Mouse (Mus musculus): ENCODE results near the gene Gm2a. TPM values are rescaled to one million over a fixed set of nuclear protein-coding genes. Genes with fewer than 3 reads are reported as not detected.

Gene Gm2a
- polyA plus RNA-seq (2015; fragmentation: Nextera tagmentation; extraction: Ambion mirVana), result 84.3 and 89.3 TPM in 2 replicates

DNA sequence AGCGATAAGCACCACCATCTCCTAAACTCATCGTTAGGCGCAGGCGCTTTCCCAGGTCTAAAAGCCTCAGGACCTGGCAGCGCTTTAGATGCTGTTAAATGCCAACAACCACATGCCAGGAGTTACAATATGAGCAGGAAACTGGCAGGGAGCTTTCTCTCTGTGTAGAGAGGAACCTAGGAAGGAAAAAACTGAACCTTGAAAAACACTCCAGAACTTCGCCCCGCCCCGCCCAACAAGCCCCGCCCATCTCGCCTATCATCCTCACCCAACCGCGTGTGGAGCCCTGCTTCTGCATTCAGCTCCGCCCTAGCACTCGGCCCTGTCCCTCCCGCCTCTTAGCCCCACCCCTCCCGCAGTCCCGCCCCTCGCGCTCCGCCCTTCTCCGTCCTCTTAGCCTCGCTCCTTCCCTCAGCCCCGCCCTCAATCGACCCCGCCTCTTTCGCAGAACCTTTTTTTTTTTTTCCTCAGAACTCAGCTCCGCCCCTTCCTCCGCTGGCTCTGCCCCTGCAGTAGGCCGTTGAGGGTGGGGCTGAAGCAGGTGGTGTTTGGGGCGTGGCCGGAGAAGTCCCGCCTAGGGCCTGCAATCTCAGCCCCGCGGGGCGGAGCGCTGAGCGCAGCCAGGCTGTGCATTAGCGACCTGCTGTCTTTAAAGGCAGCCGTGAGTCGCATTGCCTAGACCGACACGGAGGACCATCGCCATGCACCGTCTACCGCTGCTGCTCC lies at the start of gene Gm2a:
Gm2a (plus strand) TSS at position 653 of the 726 bp plus-strand sequence.
- Histone ChIP-seq H3K36me3 (ENCODE audit: control insufficient read depth, insufficient read depth, low read length) (no peaks in the 10 kb centered on the region), H3K4me3 (ENCODE audit: low read depth, low read length) (peak within 1 kb of the TSS; percentile 57), H3K27me3 (ENCODE audit: control insufficient read depth, insufficient read depth, low read length) (no peaks in the 10 kb centered on the region), H3K9me3 (ENCODE audit: control insufficient read depth, low read length) (no peaks in the 10 kb centered on the region), H3K4me1 (replicated peaks; ENCODE audit: control insufficient read depth, insufficient read depth) (no peaks in the 10 kb centered on the region), H3K4me2 (replicated peaks; ENCODE audit: low read depth) (peak within 1 kb of the TSS; percentile 74), H3K9ac (ENCODE audit: low read length) (peak within 1 kb of the TSS; percentile 69), H3K27ac (replicated peaks) (peak within 1 kb of the TSS; percentile 86)
- no peak for TF ChIP-seq EP300 (optimal IDR thresholded peaks at IDR 0.05)
- TF ChIP-seq CTCF (IDR thresholded peaks at IDR 0.05; ENCODE audit: low read depth), result peak; percentile 2; the same call in 1 of the 2 replicates
- 2% methylated on average over 43 of the region's 45 CpGs for WGBS
- DNase-seq (ENCODE audit: low spot score), result peak; percentile 99
- peak; percentile 99 for ATAC-seq (ENCODE audit: low FRiP score, low TSS enrichment)

DNA sequence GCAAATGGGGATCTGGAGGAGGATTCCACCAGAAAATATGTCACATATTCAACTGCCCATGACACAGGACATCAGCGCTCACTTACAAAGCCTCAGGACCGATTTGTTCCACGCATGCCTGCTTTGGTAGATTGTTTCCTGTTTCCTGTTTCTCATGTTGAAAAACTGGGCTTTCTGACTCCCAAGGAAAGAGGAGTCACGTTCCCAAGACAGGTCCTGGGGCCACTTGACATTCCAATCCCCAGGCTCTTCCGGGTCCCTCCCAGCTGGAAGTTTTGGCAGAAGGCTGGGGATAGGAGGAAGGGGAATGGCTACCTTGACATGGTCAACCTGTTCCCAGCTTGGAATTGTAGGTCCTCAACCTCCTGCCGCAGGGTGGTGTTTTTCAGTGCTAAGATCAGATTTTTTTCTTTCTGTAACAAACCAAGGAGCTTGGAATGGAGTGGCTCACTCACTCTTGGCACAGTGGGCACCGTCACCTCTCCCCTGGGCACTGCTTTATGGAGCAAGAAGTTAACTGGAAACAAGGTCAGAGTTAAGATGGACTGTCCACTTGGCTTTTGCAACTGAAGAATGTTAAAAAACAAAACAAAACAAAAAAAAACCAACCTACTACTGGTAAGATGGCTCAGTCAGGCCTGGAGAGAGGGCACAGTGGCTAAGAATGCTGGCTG lies 46.9 kb upstream of the Gm2a start:
- Histone ChIP-seq H3K4me1 (replicated peaks; ENCODE audit: control insufficient read depth, insufficient read depth) (no peaks in the 10 kb centered on the region), H3K9me3 (ENCODE audit: control insufficient read depth, low read length) (no peaks in the 10 kb centered on the region), H3K4me3 (ENCODE audit: low read depth, low read length) (no peak overlapping the region), H3K27me3 (ENCODE audit: control insufficient read depth, insufficient read depth, low read length) (no peaks in the 10 kb centered on the region), H3K27ac (replicated peaks) (no peak overlapping the region), H3K36me3 (ENCODE audit: control insufficient read depth, insufficient read depth, low read length) (no peaks in the 10 kb centered on the region), H3K9ac (ENCODE audit: low read length) (no peak overlapping the region), H3K4me2 (replicated peaks; ENCODE audit: low read depth) (no peak overlapping the region)
- no peak for ATAC-seq (ENCODE audit: low FRiP score, low TSS enrichment)
- TF ChIP-seq EP300 (optimal IDR thresholded peaks at IDR 0.05) (no peak), CTCF (IDR thresholded peaks at IDR 0.05; ENCODE audit: low read depth) (no peak)
- DNase-seq (ENCODE audit: low spot score), result no peak
- WGBS, result 74% methylated on average over 7 of the region's 7 CpGs

DNA sequence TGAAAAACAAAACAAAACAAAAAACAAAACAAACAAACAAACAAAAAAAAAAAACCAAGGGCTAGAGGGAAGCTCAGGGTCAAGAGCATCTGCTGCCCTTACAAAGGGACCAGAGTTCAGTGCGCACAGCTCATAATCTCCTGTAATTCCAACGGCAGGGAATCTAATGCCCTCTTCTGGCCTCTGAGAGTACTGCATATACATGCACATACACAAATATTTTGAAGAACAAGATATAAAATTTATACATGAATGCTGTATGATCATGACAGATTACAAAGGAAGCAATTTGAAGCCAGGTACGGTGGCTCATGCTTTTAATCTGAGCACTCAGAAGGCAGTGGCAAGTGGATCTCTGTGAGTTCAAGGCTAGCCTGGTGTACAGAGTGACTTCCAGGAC lies 40.4 kb upstream of the Gm2a start:
- no peaks in the 10 kb centered on the region for H3K27me3 ChIP-seq (ENCODE audit: control insufficient read depth, insufficient read depth, low read length)
- DNase-seq (ENCODE audit: low spot score) (no peak), ATAC-seq (ENCODE audit: low FRiP score, low TSS enrichment) (no peak)
- no peak overlapping the region for H3K9ac ChIP-seq (ENCODE audit: low read length)
- no peaks in the 10 kb centered on the region for H3K36me3 ChIP-seq (ENCODE audit: control insufficient read depth, insufficient read depth, low read length)
- no peaks in the 10 kb centered on the region for H3K9me3 ChIP-seq (ENCODE audit: control insufficient read depth, low read length)
- 80% methylated on average over 3 of the region's 3 CpGs for WGBS
- no peak overlapping the region for H3K4me3 ChIP-seq (ENCODE audit: low read depth, low read length)
- H3K4me2 ChIP-seq (replicated peaks; ENCODE audit: low read depth), result no peak overlapping the region
- TF ChIP-seq CTCF (IDR thresholded peaks at IDR 0.05; ENCODE audit: low read depth) (peak; percentile 38), EP300 (optimal IDR thresholded peaks at IDR 0.05) (no peak)
- no peaks in the 10 kb centered on the region for H3K4me1 ChIP-seq (replicated peaks; ENCODE audit: control insufficient read depth, insufficient read depth)
- no peak overlapping the region for H3K27ac ChIP-seq (replicated peaks)

DNA sequence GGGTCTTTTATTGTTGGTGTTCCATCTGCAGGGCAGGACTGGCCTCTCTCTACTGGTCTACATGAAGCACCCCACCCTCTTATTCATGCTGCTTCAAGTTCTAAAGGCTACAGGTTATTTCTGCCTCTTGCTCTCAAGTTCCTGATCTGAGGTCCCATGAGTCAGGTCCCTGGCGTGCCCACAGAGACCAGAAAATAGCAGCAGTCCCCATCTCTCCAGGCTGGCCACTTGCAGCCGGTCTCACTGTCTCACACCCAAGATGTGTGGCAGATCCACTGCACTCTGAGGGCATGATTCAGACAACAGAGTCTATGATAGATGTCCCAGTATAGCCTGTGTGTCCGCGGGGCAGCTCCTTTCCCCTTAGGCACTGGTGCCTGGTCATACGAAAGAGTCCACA lies 37.1 kb upstream of the Gm2a start:
- TF ChIP-seq EP300 (optimal IDR thresholded peaks at IDR 0.05) (no peak), CTCF (IDR thresholded peaks at IDR 0.05; ENCODE audit: low read depth) (no peak)
- WGBS, result 87% methylated on average over 5 of the region's 5 CpGs
- Histone ChIP-seq H3K9me3 (ENCODE audit: control insufficient read depth, low read length) (no peaks in the 10 kb centered on the region), H3K36me3 (ENCODE audit: control insufficient read depth, insufficient read depth, low read length) (no peaks in the 10 kb centered on the region), H3K4me1 (replicated peaks; ENCODE audit: control insufficient read depth, insufficient read depth) (no peaks in the 10 kb centered on the region), H3K9ac (ENCODE audit: low read length) (no peak overlapping the region), H3K27me3 (ENCODE audit: control insufficient read depth, insufficient read depth, low read length) (no peaks in the 10 kb centered on the region), H3K4me3 (ENCODE audit: low read depth, low read length) (no peak overlapping the region), H3K27ac (replicated peaks) (no peak overlapping the region), H3K4me2 (replicated peaks; ENCODE audit: low read depth) (no peak overlapping the region)
- ATAC-seq (ENCODE audit: low FRiP score, low TSS enrichment), result no peak
- no peak for DNase-seq (ENCODE audit: low spot score)

DNA sequence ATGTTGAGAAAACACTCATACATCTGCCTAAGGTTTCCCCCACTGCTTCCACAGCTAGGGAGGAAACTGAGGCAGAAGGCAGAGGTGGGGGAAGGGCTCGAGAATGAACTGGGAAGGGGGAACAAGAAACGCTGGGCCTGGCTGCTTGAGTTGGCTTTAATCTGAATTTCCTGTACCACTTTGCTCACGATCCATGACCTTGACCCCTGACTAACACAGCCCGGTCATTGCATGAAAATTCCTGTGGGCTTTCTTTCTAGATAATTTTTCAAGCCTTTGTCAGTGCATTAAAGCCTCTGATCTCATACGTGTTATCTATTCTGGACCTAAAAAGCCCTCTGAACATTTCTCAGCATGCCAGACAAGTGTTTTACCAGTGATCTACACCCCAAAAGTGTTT lies 35.1 kb upstream of the Gm2a start:
- 29% methylated on average over 5 of the region's 5 CpGs for WGBS
- TF ChIP-seq EP300 (optimal IDR thresholded peaks at IDR 0.05) (no peak), CTCF (IDR thresholded peaks at IDR 0.05; ENCODE audit: low read depth) (no peak)
- Histone ChIP-seq H3K27ac (replicated peaks) (no peak overlapping the region), H3K4me1 (replicated peaks; ENCODE audit: control insufficient read depth, insufficient read depth) (no peaks in the 10 kb centered on the region), H3K9ac (ENCODE audit: low read length) (no peak overlapping the region), H3K27me3 (ENCODE audit: control insufficient read depth, insufficient read depth, low read length) (no peaks in the 10 kb centered on the region), H3K9me3 (ENCODE audit: control insufficient read depth, low read length) (no peaks in the 10 kb centered on the region), H3K36me3 (ENCODE audit: control insufficient read depth, insufficient read depth, low read length) (no peaks in the 10 kb centered on the region), H3K4me2 (replicated peaks; ENCODE audit: low read depth) (no peak overlapping the region), H3K4me3 (ENCODE audit: low read depth, low read length) (no peak overlapping the region)
- DNase-seq (ENCODE audit: low spot score) (no peak), ATAC-seq (ENCODE audit: low FRiP score, low TSS enrichment) (no peak)

DNA sequence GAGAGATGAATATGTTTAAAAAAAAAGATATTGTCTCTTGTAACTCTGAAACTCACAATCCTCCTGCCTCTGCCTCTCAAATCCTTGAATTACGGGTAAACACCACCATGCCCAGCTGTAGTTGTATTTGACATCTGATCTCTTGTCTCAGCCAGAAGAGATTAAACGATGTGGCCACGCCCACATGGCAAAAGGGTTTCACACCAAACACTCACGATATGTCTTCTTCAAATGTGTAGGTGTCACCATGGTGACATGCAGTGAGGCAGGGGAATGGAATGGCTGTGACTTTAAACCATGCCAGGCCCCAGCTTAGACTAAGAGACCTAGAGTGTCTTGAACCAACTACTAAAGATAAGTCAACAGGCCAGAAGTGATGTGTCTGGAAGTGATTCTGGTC lies 31.0 kb upstream of the Gm2a start:
- TF ChIP-seq CTCF (IDR thresholded peaks at IDR 0.05; ENCODE audit: low read depth), result no peak
- no peak for TF ChIP-seq EP300 (optimal IDR thresholded peaks at IDR 0.05)
- H3K4me1 ChIP-seq (replicated peaks; ENCODE audit: control insufficient read depth, insufficient read depth), result no peaks in the 10 kb centered on the region
- no peak overlapping the region for H3K4me2 ChIP-seq (replicated peaks; ENCODE audit: low read depth)
- H3K36me3 ChIP-seq (ENCODE audit: control insufficient read depth, insufficient read depth, low read length), result no peaks in the 10 kb centered on the region
- H3K9ac ChIP-seq (ENCODE audit: low read length), result no peak overlapping the region
- ATAC-seq (ENCODE audit: low FRiP score, low TSS enrichment) (no peak), DNase-seq (ENCODE audit: low spot score) (no peak)
- no peak overlapping the region for H3K4me3 ChIP-seq (ENCODE audit: low read depth, low read length)
- 49% methylated on average over 4 of the region's 4 CpGs for WGBS
- H3K27me3 ChIP-seq (ENCODE audit: control insufficient read depth, insufficient read depth, low read length), result no peaks in the 10 kb centered on the region
- H3K27ac ChIP-seq (replicated peaks), result no peak overlapping the region
- H3K9me3 ChIP-seq (ENCODE audit: control insufficient read depth, low read length), result no peaks in the 10 kb centered on the region
